Mouse (Mus musculus) G1E (cell line): ENCODE data around the gene Fhad1. TPM values are rescaled to one million over a fixed set of nuclear protein-coding genes. Genes with fewer than 3 reads are reported as not detected.

Experiments
- ATAC-seq: 2 replicates; pipeline ENCODE4 v1.8.0; 2016; ENCODE audit warnings: mild to moderate bottlenecking; ENCODE audit not compliant: insufficient number of reproducible peaks, poor library complexity, low FRiP score, severe bottlenecking; ENCODE audit errors: extremely low read depth
- DNase-seq: peaks from one replicate; pipeline ENCODE4 v3.0.0; 2012; ENCODE audit warnings: low spot score
- H3K27me3 ChIP-seq: 2 replicates; pipeline ENCODE4 v1.6.1; 2012; ENCODE audit warnings: mild to moderate bottlenecking, low read length, inconsistent platforms; ENCODE audit not compliant: insufficient read depth
- H3K36me3 ChIP-seq: replicated peaks from 2 replicates; pipeline ENCODE3; 2012; ENCODE audit warnings: mild to moderate bottlenecking, inconsistent platforms
- H3K4me1 ChIP-seq: 2 replicates; pipeline ENCODE4 v1.6.1; 2012; ENCODE audit warnings: low read depth, low read length, inconsistent platforms, mixed read lengths; ENCODE audit not compliant: insufficient read depth
- H3K4me3 ChIP-seq: 2 replicates; pipeline ENCODE4 v1.5.1; 2012; ENCODE audit warnings: low read depth, mild to moderate bottlenecking, inconsistent platforms, low read length, moderate library complexity, mixed read lengths
- H3K9me3 ChIP-seq: replicated peaks from 2 replicates; pipeline ENCODE4 v1.6.1; 2012; ENCODE audit warnings: inconsistent platforms
- CTCF ChIP-seq: IDR thresholded peaks from 2 replicates; pipeline ENCODE4 v1.5.1; 2012; ENCODE audit warnings: low read depth, low read length, inconsistent platforms, mixed read lengths
- GATA1 ChIP-seq: IDR thresholded peaks from 2 replicates; pipeline ENCODE4 v1.6.1; 2012; ENCODE audit warnings: borderline replicate concordance, low read length, inconsistent platforms, mixed read lengths
- GATA2 ChIP-seq: IDR thresholded peaks from 2 replicates; pipeline ENCODE4 v1.6.1; 2012; ENCODE audit warnings: low read depth, low read length, inconsistent platforms, borderline replicate concordance
- POLR2AphosphoS5 ChIP-seq: IDR thresholded peaks from 2 replicates; pipeline ENCODE4 v1.6.1; 2012; ENCODE audit warnings: low read depth, low read length, inconsistent platforms; ENCODE audit not compliant: insufficient replicate concordance
- TAL1 ChIP-seq: conservative IDR thresholded peaks from 2 replicates; pipeline ENCODE4 v1.6.1; 2012; ENCODE audit warnings: low read depth, low read length, inconsistent platforms, mixed read lengths
- polyA plus RNA-seq: library from polyadenylated mRNA; stranded (reverse); fragments of >175 nt; gene quantifications from 2 replicates; pipeline ENCODE4 v1.2.3, GENCODE M21; 2012
- total RNA-seq, 2 experiments: library from RNA; stranded (forward) in 1 of 2; stranded (reverse) in 1 of 2; fragments of 200-1000 nt in 1 of 2; fragments of >200 nt in 1 of 2; fragmentation: Nextera tagmentation in 1 of 2; gene quantifications; 2 replicates each; pipeline ENCODE4 v1.2.3; 2014 to 2017

Gene Fhad1
- total and polyA plus RNA-seq, 3 experiments, result 0.11 TPM; not detected in 2

DNA sequence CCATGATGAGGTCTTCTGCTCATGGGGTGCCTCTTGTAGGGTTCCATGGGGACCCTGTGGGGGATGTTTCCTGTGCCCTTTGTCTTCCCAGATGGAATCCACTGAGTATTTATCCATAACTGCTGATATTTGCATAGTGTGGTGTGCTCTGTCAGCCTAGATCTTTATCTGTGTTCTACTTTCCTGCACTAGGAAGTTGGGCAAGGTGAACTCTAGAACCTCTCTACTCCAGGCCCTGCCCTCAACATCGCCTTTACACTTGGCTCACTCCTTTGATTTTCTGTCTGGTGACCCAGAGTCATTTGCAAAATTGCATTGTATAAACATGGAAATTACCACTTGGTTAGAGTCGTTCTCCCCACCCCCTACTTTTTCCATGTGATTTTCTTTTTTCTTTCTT lies 9.7 kb upstream of the Fhad1 start:
- DNase-seq (no peak), ATAC-seq (no peak)
- Histone ChIP-seq H3K36me3 (no peaks in the 10 kb centered on the region), H3K4me1 (no peaks in the 10 kb centered on the region), H3K27me3 (no peaks in the 10 kb centered on the region), H3K9me3 (peaks cover 67% of the 10 kb centered on the region), H3K4me3 (no peak overlapping the region)
- TF ChIP-seq GATA2 (no peak), TAL1 (no peak), CTCF (no peak), GATA1 (no peak), POLR2AphosphoS5 (no peak)

DNA sequence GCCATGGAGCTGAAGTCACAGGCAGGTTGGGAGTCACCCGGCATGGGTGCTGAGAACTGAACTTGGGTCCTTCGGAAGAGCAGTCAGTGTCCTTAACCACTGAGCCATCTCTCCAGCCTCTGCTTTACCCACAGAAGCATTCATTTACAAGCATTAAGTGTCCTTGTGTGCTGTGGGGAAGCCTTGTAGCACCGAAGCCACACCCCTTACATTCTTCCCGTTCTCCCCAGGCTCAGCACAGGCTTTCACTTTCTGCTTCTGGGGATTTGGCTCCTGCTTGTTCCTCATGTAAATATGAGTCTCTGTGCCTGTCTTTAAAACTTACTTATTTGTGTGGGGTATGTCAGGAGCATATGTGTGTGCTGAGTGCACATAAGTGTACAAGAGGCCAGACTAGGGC lies 8.3 kb upstream of the Fhad1 start:
- DNase-seq (no peak), ATAC-seq (no peak)
- Histone ChIP-seq H3K27me3 (no peaks in the 10 kb centered on the region), H3K4me1 (no peaks in the 10 kb centered on the region), H3K4me3 (no peak overlapping the region), H3K36me3 (no peaks in the 10 kb centered on the region), H3K9me3 (peaks cover 70% of the 10 kb centered on the region)
- TF ChIP-seq CTCF (no peak), GATA2 (no peak), TAL1 (no peak), GATA1 (no peak), POLR2AphosphoS5 (no peak)

DNA sequence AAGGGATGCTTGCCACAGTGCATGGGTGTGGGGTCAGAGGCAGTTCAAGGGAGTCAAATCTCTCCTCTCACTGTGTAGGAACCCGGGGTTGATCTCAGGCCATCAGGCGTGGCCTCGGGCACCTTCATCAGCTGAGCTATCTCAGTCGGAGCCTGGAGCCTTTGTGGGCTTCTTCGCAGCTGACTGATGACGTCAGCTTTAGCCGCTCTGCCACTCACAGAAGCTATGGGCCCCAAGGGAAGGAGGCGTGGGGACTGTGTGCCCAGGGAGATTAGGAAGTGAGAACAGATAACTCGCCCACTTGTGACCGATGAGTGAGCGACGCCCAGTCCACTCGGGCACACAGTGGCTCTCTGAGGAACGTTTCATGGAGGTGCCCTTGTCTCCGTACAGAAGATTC lies 2.8 kb upstream of the Fhad1 start:
- Histone ChIP-seq H3K27me3 (no peaks in the 10 kb centered on the region), H3K4me3 (no peak overlapping the region), H3K36me3 (no peaks in the 10 kb centered on the region), H3K9me3 (peaks cover 79% of the 10 kb centered on the region), H3K4me1 (no peaks in the 10 kb centered on the region)
- DNase-seq (no peak), ATAC-seq (no peak)
- TF ChIP-seq TAL1 (no peak), GATA1 (no peak), POLR2AphosphoS5 (no peak), GATA2 (no peak), CTCF (no peak)

DNA sequence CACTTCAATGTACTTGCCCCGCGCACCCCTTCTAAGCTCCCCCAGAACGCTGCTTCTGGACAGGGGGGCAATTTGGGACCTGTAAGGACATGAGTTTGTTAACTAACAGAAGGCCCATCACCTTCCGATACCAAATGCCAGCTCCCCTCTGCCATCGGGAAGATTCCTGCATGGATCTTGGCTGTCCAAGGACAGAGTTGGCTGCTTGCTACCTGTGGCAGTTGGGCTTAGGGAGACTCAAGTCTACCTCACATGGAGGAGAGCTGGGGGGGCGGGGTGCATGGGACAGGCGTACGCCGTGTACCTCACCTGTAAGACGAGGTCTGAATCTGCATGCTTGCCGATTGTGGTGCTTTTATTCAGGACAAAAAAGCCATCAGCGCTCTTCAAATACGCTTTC lies 3.6 kb downstream of the Fhad1 start:
- H3K4me1 ChIP-seq, result no peaks in the 10 kb centered on the region
- H3K27me3 ChIP-seq, result no peaks in the 10 kb centered on the region
- DNase-seq, result no peak
- peaks cover 75% of the 10 kb centered on the region for H3K9me3 ChIP-seq
- TF ChIP-seq TAL1 (no peak), CTCF (no peak), GATA2 (no peak), GATA1 (no peak), POLR2AphosphoS5 (no peak)
- no peak for ATAC-seq
- H3K36me3 ChIP-seq, result no peaks in the 10 kb centered on the region
- no peak overlapping the region for H3K4me3 ChIP-seq

DNA sequence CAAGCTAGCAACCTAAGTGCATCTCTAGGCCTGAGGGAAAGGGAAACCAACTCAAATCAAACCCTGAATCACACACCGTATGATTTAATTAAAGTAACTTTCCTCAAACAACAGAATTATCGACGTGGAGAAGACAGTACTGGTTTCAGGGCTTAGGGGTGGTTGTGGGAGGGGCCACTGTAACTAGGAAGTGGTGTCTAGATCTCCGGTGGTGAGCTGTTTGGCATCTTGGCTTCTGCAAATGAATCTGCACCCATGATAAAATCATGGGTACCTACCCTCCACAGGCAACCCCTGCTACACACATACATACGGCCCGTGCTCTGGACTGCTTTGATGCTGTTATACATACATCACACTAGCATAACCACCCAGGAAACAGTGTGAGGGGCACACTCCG lies 4.4 kb downstream of the Fhad1 start:
- no peak for DNase-seq
- no peak for ATAC-seq
- no peaks in the 10 kb centered on the region for H3K36me3 ChIP-seq
- peaks cover 75% of the 10 kb centered on the region for H3K9me3 ChIP-seq
- no peak overlapping the region for H3K4me3 ChIP-seq
- no peaks in the 10 kb centered on the region for H3K27me3 ChIP-seq
- no peaks in the 10 kb centered on the region for H3K4me1 ChIP-seq
- TF ChIP-seq TAL1, result no peak
- TF ChIP-seq POLR2AphosphoS5, result no peak
- TF ChIP-seq GATA1, result no peak
- no peak for TF ChIP-seq GATA2
- TF ChIP-seq CTCF, result no peak

DNA sequence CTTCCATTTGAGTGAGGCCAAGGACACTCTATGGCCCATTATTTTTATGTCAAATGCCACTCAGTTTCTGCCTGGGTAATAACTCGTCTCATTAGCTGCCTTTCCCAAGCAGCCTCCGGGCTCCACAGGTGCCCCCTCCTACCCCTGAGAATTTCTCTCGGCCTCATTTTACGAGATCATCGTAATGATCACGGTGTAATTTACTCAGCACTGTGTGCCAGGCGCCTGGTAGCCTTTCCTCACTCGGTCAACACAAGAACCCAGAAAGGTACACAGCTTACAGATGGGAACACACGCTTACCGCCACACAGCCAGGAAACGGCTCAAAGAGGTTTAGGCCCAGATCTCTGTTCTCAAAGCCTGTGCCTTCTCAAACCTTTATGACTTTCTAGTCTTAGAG lies 6.7 kb downstream of the Fhad1 start:
- ATAC-seq, result no peak

DNA sequence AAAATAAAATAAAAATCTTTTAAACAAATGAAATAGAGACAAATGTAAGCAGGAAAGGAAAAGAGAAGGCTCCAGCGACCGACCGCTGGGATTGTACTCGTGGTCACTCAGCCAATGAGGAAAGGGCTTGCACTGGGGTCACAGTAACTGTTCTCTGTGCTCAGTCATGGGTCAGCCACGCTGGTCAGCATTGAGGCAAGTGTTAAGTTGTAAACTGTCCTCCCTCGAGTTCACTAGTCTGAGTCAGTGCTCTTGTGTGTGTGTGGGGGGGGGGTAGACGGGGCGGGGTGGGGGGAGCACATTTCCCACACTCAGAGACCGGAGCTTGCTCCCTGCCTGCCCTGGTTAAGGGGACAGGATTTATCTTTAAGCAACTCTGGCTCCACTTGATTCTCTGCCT lies 14.3 kb downstream of the Fhad1 start:
- H3K27me3 ChIP-seq, result no peaks in the 10 kb centered on the region
- no peak for TF ChIP-seq POLR2AphosphoS5
- H3K36me3 ChIP-seq, result no peaks in the 10 kb centered on the region
- H3K4me3 ChIP-seq, result no peak overlapping the region
- H3K9me3 ChIP-seq, result peaks cover 77% of the 10 kb centered on the region
- no peaks in the 10 kb centered on the region for H3K4me1 ChIP-seq
- DNase-seq (no peak), ATAC-seq (no peak)

More for the DNA sequence above, 6.7 kb downstream of the Fhad1 start:
- H3K36me3 ChIP-seq, result no peaks in the 10 kb centered on the region
- H3K4me3 ChIP-seq, result no peak overlapping the region
- no peak for TF ChIP-seq TAL1
- no peak for TF ChIP-seq CTCF
- TF ChIP-seq GATA1, result no peak
- TF ChIP-seq POLR2AphosphoS5, result no peak
- no peak for TF ChIP-seq GATA2
- no peaks in the 10 kb centered on the region for H3K4me1 ChIP-seq
- no peak for DNase-seq
- no peaks in the 10 kb centered on the region for H3K27me3 ChIP-seq
- H3K9me3 ChIP-seq, result peaks cover 77% of the 10 kb centered on the region
